Mouse (Mus musculus) bone marrow, adult 2 months (tissue): ENCODE data around the gene Clstn1. TPM values are rescaled to one million over a fixed set of nuclear protein-coding genes. Genes with fewer than 3 reads are reported as not detected.

Experiments used
- H3K27ac ChIP-seq: fragments of 200-500 bp; 2 replicates; pipeline ENCODE4 v1.5.1; 2012; ENCODE audit warnings: low read depth, mild to moderate bottlenecking, control low read depth, inconsistent platforms, low read length; ENCODE audit not compliant: control insufficient read depth, poor library complexity, insufficient read depth
- H3K4me1 ChIP-seq: fragments of 200-500 bp; 2 replicates; pipeline ENCODE4 v1.6.1; 2011; ENCODE audit warnings: low read length; ENCODE audit not compliant: control insufficient read depth, insufficient read depth
- H3K4me3 ChIP-seq: fragments of 200-500 bp; replicated peaks from 2 replicates; pipeline ENCODE3; 2011; ENCODE audit warnings: mild to moderate bottlenecking, low read depth, low read length, control low read depth; ENCODE audit not compliant: control insufficient read depth
- CTCF ChIP-seq: fragments of 200-500 bp; IDR thresholded peaks from 2 replicates; pipeline ENCODE4 v1.5.1; 2011; ENCODE audit warnings: low read length, control low read depth; ENCODE audit not compliant: control insufficient read depth, insufficient read depth
- POLR2A ChIP-seq: fragments of 200-500 bp; IDR thresholded peaks from 2 replicates; pipeline ENCODE4 v1.6.1; 2011; ENCODE audit warnings: low read depth, mild to moderate bottlenecking, control low read depth, low read length, borderline replicate concordance; ENCODE audit not compliant: control insufficient read depth
- WGBS: fragments of 180-500 bp; shearing (Covaris S2); methylation state at CpG from one replicate; pipeline ENCODE4 v1.1.7; 2018; 5-methylcytosine and 5-hydroxymethylcytosine counted together
- polyA plus RNA-seq: library from polyadenylated mRNA; stranded (reverse); fragments of >200 nt; gene quantifications from 2 replicates; pipeline ENCODE4 v1.2.4, GENCODE M21; 2011; ENCODE audit warnings: low replicate concordance; ENCODE audit not compliant: missing spikeins, insufficient read depth, insufficient read length

Clstn1 gene
- polyA plus RNA-seq, 1 experiment: 6.3 TPM

DNA sequence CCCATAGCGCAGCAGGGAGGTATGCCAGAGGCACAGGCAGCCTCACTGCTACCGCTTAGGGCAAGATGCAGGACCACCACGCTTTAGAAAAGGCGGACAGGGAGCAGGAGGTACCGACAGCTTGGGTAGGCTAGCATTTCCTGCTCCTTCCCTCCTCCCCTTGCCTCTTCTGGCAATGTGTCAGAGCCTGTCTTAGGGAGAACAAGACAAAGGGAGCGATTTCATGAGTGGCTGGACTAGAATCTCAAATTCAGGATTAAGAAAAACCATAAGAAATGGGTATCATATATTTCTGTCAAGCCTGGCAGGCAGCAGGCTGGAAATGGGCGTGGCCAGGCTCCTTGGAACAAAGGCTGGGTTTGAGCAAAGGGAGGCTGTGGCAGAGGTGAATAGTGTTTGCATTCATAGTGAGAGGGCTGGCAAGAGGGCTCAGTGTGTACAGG lies 23.3 kb upstream of the Clstn1 start:
- H3K4me3 ChIP-seq: no peak overlapping the region
- no peaks in the 10 kb centered on the region for H3K4me1 ChIP-seq
- no peak overlapping the region for H3K27ac ChIP-seq
- TF ChIP-seq CTCF (no peak), POLR2A (no peak)
- WGBS: 51% methylated on average over 7 of the region's 7 CpGs

GRCm38 (mm10) chr4:149563941-149564361 lies 22.3 kb upstream of the Clstn1 start:
- H3K4me3 ChIP-seq: no peak overlapping the region
- 88% methylated on average over 10 of the region's 10 CpGs for WGBS

GRCm38 (mm10) chr4:149564452-149565407 lies 21.5 kb upstream of the Clstn1 start:
- Histone ChIP-seq H3K27ac (no peak overlapping the region), H3K4me3 (no peak overlapping the region), H3K4me1 (no peaks in the 10 kb centered on the region)
- TF ChIP-seq CTCF: no peak
- no peak for TF ChIP-seq POLR2A
- 85% methylated on average over 20 of the region's 20 CpGs for WGBS

More at GRCm38 (mm10) chr4:149563941-149564361, 22.3 kb upstream of the Clstn1 start:
- TF ChIP-seq POLR2A (no peak), CTCF (no peak)
- H3K27ac ChIP-seq: no peak overlapping the region
- H3K4me1 ChIP-seq: no peaks in the 10 kb centered on the region

GRCm38 (mm10) chr4:149567432-149568026 lies 18.7 kb upstream of the Clstn1 start:
- Histone ChIP-seq H3K4me1 (no peaks in the 10 kb centered on the region), H3K27ac (no peak overlapping the region), H3K4me3 (no peak overlapping the region)
- WGBS: 62% methylated on average over 8 of the region's 8 CpGs
- TF ChIP-seq CTCF: no peak
- TF ChIP-seq POLR2A: no peak

GRCm38 (mm10) chr4:149568622-149569021 lies 17.6 kb upstream of the Clstn1 start:
- 68% methylated on average over 6 of the region's 6 CpGs for WGBS
- Histone ChIP-seq H3K4me1 (no peaks in the 10 kb centered on the region), H3K27ac (no peak overlapping the region), H3K4me3 (no peak overlapping the region)
- no peak for TF ChIP-seq CTCF
- TF ChIP-seq POLR2A: no peak

DNA sequence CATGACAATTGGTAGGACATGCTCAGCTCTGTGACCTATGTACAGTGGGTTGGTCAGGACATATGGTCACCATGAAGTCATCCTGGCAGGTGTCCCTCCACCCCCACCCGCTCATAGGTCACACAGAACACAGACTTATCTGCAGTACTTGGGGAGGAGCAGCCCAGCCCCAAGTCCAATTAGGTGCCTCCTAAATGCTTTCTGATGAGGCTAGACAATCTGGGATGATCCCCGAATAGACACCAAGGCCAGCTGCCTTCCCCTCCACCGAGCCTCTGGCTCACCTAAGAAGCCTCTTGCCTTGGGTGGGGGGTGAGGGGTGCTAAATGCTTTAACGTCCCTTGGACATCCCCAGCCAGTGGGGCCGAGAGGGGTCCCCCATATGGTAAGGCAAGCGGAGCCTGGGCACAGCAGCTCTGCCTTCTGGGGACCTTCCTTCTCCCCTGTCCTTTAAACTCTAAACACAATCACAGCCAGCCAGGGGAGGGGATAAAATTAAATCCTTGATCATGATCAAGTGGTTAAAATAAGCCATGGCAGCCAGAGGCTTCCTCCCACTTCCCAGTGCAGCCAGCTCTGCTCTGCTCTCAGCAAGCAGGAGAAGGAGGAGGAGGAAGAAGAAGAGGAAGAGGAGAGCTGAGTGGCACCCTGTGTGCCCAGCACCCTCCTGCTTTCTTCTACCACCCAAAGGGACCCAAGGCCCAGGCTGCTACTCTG lies 16.3 kb upstream of the Clstn1 start:
- 76% methylated on average over 6 of the region's 6 CpGs for WGBS
- no peak overlapping the region for H3K4me3 ChIP-seq
- no peak for TF ChIP-seq POLR2A
- TF ChIP-seq CTCF: no peak
- no peak overlapping the region for H3K27ac ChIP-seq
- no peaks in the 10 kb centered on the region for H3K4me1 ChIP-seq

- no peak overlapping the region for H3K27ac ChIP-seq
- no peak overlapping the region for H3K4me3 ChIP-seq
- no peaks in the 10 kb centered on the region for H3K4me1 ChIP-seq
- no peak for TF ChIP-seq CTCF
- WGBS: 27% methylated on average over 4 of the region's 4 CpGs
These were observed 15.8 kb upstream of the Clstn1 start for GRCm38 (mm10) chr4:149570498-149570863.

- Histone ChIP-seq H3K4me1 (no peaks in the 10 kb centered on the region), H3K4me3 (no peak overlapping the region), H3K27ac (no peak overlapping the region)
- TF ChIP-seq CTCF: no peak
- TF ChIP-seq POLR2A: no peak
- 74% methylated on average over 5 of the region's 5 CpGs for WGBS
These were observed 15.1 kb upstream of the Clstn1 start for GRCm38 (mm10) chr4:149571209-149571608.
